Mouse (Mus musculus) adrenal gland, adult 8-10 months (tissue): ENCODE results near the gene Gm11084. TPM values are rescaled to one million over a fixed set of nuclear protein-coding genes. Genes with fewer than 3 reads are reported as not detected.
A peak's percentile ranks its signal among the peaks of the same experiment; 100 is the strongest.

Source experiments
- DNase-seq: peaks from one replicate; pipeline ENCODE4 v3.0.0; 2022
- total RNA-seq, 4 experiments: library from RNA; stranded (reverse); gene quantifications; 2 replicates each; pipeline ENCODE4 v1.2.4; 2022

The Gm11084 gene
- not detected for total RNA-seq

GRCm38 (mm10) chr2:72986616-72987015 lies at the start of gene Gm11084:
Gm11084 (minus strand) TSS chr2:72986716.
- no peak for DNase-seq

GRCm38 (mm10) chr2:73031061-73032055 lies 44.8 kb upstream of the Gm11084 start:
- no peak for DNase-seq

DNA sequence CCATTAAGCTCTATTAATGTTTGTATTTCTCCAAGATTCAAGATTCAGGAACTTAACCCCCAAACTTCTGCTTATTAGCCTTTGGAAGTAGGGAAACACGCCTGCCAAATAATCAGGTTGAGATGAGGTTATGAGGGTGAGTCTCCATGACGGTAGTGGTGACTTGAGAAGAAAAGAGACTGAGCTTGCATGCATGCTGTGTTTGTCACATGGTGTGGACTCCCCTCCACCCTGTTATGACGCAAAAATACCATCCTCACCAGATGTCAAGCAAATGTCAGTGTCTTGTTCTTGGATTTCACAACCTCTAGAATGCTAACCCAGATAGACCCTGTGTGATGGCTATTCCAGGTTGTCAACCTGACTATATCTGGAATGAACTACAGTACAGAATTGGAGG lies 43.3 kb upstream of the Gm11084 start:
- no peak for DNase-seq

GRCm38 (mm10) chr2:73028019-73028418 lies 41.5 kb upstream of the Gm11084 start:
- DNase-seq = no peak

GRCm38 (mm10) chr2:73027126-73027525 lies 40.6 kb upstream of the Gm11084 start:
- DNase-seq = no peak

DNA sequence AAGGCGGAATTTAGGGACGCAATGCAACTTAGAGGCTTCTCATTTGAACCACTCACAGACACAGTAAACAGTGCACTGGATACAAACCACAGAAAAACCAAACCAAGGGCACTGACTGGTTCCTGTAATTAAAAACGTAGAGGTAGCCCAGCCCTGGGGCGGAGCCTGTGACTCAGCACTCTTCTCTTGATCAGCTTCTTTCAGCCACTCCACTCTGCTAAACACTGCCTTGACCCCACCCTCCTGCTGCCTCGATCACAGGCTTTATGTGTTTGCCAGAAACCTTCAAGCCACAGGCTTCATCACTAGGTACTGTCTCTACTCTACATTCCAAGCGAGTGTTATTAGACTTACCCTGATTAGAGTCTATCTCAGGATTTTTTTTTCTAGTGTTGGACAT lies 37.3 kb upstream of the Gm11084 start:
- DNase-seq = peak; percentile 48

DNA sequence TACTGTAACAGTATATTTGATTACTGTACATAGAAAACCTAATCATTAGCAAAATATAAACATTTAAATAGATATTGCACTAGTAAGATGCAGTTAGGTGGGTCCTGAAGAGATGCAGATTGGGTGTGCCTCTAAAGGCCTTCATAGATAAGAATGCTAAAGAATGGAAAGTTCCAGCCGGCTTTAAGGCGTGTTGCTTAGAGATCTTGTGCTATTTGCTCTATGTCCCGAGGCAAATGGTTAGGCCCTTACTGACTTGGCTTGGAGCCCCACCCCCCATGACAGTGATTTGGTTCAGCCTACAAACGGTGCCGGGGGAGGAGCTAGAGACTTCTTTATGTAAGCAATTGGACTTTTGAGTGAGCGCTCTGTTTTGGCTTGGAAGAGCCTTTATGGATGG lies 34.5 kb upstream of the Gm11084 start:
- no peak for DNase-seq

GRCm38 (mm10) chr2:73019371-73020146 lies 33.0 kb upstream of the Gm11084 start:
- DNase-seq = no peak

DNA sequence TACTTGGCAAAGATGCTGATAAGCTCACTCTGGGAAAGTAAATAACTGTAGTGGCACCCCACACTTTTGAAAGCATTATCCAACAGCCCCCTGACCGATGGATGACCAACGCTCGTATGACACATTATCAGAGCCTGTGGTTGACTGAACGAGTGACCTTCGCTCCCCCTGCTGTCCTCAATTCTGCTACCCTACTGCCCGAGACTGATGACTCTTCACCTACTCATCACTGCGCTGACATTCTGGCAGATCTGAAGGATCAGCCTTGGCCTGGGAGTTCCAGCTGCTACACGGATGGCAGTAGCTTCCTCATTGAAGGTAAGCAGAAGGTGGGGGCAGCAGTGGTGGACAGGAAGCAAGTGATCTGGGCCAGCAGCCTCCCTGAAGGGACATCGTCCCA lies 27.5 kb upstream of the Gm11084 start:
- DNase-seq = peak; percentile 81

GRCm38 (mm10) chr2:73012636-73013035 lies 26.1 kb upstream of the Gm11084 start:
- DNase-seq = no peak

GRCm38 (mm10) chr2:73007472-73007871 lies 21.0 kb upstream of the Gm11084 start:
- no peak for DNase-seq

GRCm38 (mm10) chr2:73005611-73006515 lies 19.3 kb upstream of the Gm11084 start:
- no peak for DNase-seq

DNA sequence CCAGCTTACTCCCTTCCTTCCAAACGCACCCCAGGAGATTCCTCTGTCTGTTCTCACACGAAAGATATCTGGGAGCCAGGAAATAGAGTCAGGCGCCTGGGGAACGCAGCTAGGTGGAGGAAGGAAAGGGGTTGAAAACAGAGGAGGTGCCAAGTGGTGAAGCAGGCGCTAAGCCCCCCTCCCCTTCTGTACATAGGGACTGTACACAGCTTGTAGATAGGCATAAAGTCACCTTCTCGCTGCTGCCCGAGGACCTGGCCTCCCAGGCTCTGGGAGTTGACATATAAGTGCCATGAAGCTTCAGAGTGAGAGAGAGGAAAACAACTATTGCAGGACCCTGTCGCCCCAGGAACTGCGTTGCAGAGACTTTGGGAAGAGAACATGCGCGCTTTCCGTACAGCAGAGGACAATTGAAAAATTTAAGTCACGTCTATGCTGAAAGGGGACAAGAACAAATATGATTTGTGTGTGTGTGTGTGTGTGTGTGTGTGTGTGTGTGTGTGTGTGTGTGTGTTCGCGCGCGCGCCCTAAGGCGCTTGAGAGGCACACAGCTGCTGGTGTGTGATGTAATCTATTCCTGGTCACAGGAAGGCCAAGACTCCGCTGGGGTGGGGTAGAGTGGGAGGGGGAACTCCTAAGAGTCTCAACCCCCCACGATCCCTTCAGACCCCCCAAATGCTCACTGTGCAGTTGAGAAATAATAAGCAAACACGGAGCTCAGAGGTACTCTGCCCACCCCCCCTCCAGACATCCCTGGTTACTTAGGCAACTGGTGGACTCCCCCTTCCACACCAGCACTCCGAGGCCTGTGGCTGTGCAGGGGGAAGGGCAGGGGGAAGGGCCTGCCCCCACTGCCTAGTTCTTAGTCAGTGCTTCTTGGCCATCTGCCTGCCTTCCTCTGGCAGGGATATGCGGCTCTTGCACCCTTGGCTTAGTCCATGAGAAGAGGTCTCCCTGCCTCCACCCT lies 17.5 kb upstream of the Gm11084 start:
- DNase-seq = peak; percentile 80

DNA sequence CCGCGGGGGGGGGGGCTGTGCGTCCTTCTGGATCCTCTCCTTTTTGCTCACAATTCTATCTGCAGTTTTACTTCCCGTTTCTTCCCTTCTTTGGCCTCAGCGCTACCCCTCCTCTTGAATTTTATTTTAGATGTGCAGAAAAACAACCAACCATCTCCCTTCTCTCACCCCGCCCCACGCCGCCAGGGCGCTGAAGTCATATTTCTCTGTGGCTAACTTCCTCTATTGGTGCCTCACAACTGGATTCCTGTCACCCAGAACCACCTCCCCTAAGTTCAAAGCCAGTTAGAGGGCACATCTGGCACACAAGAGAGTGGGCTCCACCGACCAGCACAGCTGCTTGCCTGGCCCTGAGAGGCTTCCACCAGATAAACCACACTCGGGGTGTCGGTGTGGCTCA lies 16.5 kb upstream of the Gm11084 start:
- no peak for DNase-seq

DNA sequence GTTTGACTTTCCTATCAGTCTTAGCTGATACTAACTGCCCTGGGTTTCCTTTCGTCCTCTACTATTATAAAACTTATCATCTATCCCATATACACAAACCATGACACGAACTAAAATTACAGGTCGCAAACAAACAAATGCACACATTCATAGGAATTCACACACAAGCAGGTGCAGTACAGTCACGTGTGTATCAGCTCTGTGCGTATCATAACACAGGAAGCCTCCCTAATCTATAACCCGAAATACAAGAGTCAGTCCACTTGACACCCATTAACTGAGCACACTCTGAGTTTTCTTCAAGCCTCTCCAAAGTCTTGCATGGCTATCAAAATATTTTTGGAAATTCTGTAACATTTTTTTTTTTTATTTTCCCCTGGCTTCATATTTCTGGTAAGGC lies 15.9 kb upstream of the Gm11084 start:
- no peak for DNase-seq

DNA sequence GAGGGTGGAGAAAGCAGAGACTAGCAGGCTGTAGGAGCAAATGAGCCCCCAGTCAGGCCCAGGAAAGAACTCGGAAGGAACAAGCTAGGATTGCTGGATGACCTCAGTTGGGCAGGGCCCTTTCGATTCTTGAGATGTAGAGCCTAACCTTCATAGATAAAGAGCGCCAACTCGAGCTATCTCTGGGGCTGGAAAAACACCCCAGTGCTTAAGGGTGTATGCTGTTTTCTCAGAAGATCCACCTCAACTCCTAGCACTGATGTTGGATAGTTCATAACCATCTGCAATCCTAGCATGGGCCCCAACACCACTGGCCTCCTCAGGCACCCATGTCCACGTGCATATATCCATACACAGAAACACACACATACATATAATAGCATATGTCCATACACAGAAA lies 15.5 kb upstream of the Gm11084 start:
- DNase-seq = no peak

- no peak for DNase-seq
These were observed 13.7 kb upstream of the Gm11084 start for GRCm38 (mm10) chr2:73000194-73000593.

GRCm38 (mm10) chr2:72997586-72997985 lies 11.1 kb upstream of the Gm11084 start:
- no peak for DNase-seq

GRCm38 (mm10) chr2:72996808-72997378 lies 10.4 kb upstream of the Gm11084 start:
- no peak for DNase-seq

DNA sequence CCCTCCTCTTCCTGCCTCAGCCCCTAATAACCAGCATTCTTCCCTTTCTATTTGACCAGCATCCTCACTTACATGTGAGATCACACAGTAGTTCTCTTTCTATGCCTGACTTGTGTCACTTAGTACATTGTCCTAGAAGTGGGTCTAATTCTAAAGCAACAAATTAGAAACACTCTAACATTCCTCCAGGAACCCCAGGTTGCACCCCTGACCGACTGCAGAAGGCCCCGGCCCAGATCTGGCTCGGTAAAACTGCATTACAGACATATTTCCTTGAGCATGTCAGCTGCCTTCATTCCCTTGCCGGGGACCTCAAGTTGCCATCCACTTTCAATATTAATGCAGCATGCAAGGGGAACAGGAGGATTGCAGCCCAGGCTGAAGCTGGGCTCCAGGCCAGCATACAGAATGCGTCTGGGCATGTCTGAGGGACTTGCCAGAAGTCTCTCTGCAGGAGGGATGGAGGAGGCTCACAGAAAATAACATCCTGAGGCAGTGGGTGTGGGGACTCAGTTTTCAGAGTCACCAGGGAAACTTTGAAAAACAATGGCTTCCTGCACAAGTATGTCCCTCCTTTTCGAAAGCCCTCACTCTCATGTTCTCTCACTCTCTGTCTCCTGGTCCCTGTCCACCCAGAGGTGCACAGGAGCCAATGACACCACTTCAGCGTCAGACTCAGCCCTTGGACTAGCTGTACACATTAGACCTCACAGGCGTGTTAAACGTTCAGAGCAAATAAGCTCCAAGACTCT lies 9.0 kb upstream of the Gm11084 start:
- DNase-seq = no peak
